Mouse (Mus musculus) retina, postnatal 1 day (tissue): Measurements from ENCODE around the gene Prl2c2.
"Not testable (repeated sequence)": the region's sequence is repeated elsewhere in the genome, so short reads cannot be mapped to it uniquely, and the experiment has no call there.

Experiments
- DNase-seq: peaks from one replicate; pipeline ENCODE4 v3.0.0-alpha.2; 2012

The Prl2c2 gene

GRCm38 (mm10) chr13:13005283-13005682, at the start of gene Prl2c2:
TSS of gene Prl2c2 (minus strand) at chr13:13005383.
- not testable (repeated sequence) for DNase-seq

- DNase-seq, result not testable (repeated sequence)
These were observed 20.7 kb upstream of the Prl2c2 start for GRCm38 (mm10) chr13:13025872-13026271.

GRCm38 (mm10) chr13:13013993-13014549, 8.9 kb upstream of the Prl2c2 start:
- not testable (repeated sequence) for DNase-seq
